Mouse (Mus musculus): ENCODE data around the gene Fhit. TPM values are rescaled to one million over a fixed set of nuclear protein-coding genes. Genes with fewer than 3 reads are reported as not detected.

The Fhit gene
- total and polyA plus RNA-seq, 2 experiments from 2014 or later: 9.9 to 11.8 TPM

DNA sequence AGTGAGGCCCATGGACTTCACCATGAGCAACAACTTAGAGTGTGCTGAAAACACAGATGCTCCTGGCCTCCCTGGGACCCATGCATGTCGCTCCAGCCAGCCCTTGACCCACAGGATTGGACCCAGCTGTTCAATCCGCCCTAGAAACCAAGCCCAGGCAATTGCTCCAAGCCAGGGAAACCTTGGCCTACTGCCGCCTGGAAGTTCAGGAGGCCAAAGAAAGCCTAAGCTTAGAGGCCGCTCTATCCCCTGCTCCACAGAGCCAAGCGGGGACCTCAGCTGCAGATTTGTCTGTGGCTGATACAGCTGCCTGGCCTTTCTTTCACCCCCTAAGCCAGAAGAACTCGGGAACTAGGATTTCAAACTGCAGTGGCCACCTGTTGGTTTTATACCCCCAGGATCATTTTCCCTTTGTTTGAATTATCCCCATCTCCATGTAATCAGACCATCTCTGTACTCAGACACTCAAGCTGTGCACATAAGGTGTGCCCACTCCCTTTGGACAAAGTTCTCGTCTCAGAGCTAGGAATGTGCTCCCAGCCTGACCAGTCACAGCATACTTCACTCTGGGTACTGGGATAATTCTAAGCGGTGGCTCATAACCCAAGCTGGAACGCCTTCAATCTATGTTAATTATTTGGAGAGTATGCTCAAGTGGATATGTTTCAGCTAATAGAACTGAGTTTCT is 10.1 kb downstream of the Fhit start:
- WGBS: 84% methylated on average over 9 of the region's 9 CpGs
- no peak overlapping the region for H3K4me2 ChIP-seq (ENCODE audit: low read depth, low read length, poor library complexity, severe bottlenecking)
- H3K9ac ChIP-seq (replicated peaks; ENCODE audit: low read length, poor library complexity, severe bottlenecking): no peak overlapping the region
- no peaks in the 10 kb centered on the region for H3K9me3 ChIP-seq (ENCODE audit: low read length)
- H3K4me1 ChIP-seq (ENCODE audit: insufficient read depth, low read length): no peaks in the 10 kb centered on the region
- ATAC-seq (ENCODE audit: low FRiP score): no peak
- no peak overlapping the region for H3K4me3 ChIP-seq (ENCODE audit: low read depth, low read length)
- no peaks in the 10 kb centered on the region for H3K27me3 ChIP-seq (ENCODE audit: insufficient read depth, low read length)
- H3K36me3 ChIP-seq (ENCODE audit: insufficient read depth, low read length): no peaks in the 10 kb centered on the region
- no peak for DNase-seq (ENCODE audit: low spot score)
- TF ChIP-seq CTCF (IDR thresholded peaks at IDR 0.05): no peak
- H3K27ac ChIP-seq (ENCODE audit: low read depth, low read length): no peak overlapping the region

DNA sequence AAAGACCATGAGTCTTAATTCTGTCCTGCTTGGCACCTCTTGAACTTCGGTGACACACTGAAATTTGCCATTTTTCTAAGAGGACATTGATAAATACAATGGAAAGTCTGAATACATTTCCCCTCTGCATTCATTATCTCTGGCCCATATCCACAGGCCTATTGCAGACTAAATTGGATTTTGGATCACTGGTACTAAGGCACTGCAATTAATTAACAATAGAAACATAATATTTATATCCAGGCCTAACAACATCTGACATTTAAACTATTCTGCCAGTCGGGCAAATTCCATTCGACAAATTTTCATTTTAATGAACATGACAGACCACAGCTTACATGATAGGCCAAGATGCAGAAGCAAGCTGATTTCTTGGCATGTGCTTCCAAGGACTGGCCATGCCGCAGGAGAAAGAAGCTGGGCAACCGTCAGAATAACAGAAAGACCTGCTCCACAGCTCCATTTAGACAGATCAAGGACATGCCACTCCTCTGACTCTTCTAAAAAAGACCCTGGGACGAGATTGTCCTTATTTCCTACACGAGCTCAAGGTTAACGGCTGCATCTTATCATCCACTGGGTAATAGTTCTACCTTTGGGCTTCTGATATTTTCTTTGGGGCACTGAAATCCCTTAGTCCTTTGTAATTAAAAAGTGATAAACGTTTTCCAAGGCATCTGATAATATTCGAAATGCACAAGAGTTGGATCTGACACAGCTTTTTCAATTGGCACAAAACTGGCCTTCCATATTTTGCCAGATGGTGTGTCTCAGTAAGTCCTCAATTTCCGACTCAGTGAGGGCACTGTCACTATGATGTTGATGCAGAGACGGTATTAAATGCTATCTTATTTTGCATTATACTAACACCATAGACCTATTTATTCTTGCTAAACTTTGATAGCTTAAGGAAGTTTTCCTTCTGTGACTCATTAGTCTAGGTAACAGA is 27.8 kb downstream of the Fhit start:
- Histone ChIP-seq H3K4me3 (ENCODE audit: low read depth, low read length) (no peak overlapping the region), H3K36me3 (ENCODE audit: insufficient read depth, low read length) (no peaks in the 10 kb centered on the region), H3K4me1 (ENCODE audit: insufficient read depth, low read length) (no peaks in the 10 kb centered on the region), H3K4me2 (ENCODE audit: low read depth, low read length, poor library complexity, severe bottlenecking) (no peak overlapping the region), H3K27ac (ENCODE audit: low read depth, low read length) (no peak overlapping the region), H3K9me3 (ENCODE audit: low read length) (no peaks in the 10 kb centered on the region), H3K27me3 (ENCODE audit: insufficient read depth, low read length) (no peaks in the 10 kb centered on the region), H3K9ac (replicated peaks; ENCODE audit: low read length, poor library complexity, severe bottlenecking) (no peak overlapping the region)
- no peak for TF ChIP-seq CTCF (IDR thresholded peaks at IDR 0.05)
- DNase-seq (ENCODE audit: low spot score): peak; percentile 9
- WGBS: 85% methylated on average over 12 of the region's 12 CpGs
- no peak for ATAC-seq (ENCODE audit: low FRiP score)

DNA sequence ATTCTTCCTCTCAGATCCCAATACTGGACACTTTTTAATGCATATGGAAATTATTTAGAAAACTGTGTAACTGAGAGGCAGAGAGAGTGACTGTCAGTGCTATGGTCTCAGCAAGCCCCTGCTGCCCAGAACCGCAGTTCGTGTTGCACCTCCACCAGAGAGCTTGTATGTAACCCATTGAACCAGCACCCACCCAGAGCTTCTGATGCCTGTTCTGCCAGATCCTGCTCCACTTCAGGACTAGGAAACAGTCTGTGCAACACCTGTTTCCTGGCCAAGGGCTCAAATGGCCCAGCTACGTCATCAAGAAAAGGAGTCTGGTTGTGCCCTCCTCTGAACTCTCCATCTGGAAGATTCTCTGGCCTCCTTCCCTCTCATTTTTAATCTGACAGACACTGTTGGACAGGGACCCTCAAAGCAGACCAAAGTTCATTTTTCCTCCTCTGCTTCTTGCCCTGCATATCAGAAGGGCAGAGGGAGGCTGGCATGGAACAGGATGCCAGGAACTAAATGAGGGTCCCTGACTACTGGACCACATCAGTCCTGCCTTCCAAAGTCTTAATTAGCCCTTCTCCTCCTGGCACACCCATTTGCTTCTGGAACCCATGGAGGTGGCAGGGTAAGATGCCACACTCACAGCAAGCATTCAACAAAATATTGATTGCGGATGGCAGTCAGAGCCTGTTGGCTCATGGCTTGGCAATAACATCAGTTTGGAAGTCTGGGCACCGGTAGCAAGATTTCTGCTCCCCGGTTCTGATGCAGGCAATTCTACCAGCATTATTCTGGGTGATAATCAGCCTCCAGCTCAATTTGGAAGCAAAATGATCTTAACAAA is 29.0 kb downstream of the Fhit start:
- ATAC-seq (ENCODE audit: low FRiP score): no peak
- no peak for TF ChIP-seq CTCF (IDR thresholded peaks at IDR 0.05)
- H3K9me3 ChIP-seq (ENCODE audit: low read length): no peaks in the 10 kb centered on the region

DNA sequence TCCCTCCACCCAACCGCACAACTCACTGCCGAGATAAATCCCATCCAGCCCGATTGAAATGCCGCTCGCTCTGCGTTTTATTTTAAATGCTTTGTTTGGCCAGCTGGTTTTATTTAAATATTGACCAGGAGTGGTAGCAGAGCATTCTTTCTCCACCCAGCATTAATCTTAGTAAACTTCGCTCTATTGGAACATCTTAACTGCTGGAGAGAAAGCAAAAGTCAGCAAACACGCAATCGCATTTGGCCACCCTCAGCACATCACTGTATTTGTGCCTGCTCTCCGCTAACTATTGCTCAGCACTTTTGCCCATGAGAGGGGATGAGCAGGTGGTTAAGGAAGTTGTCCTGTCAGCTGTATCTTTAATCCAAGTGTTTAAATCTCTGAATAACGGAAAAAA is 36.7 kb downstream of the Fhit start:
- Histone ChIP-seq H3K27ac (ENCODE audit: low read depth, low read length) (no peak overlapping the region), H3K4me3 (ENCODE audit: low read depth, low read length) (no peak overlapping the region), H3K4me1 (ENCODE audit: insufficient read depth, low read length) (no peaks in the 10 kb centered on the region), H3K9ac (replicated peaks; ENCODE audit: low read length, poor library complexity, severe bottlenecking) (no peak overlapping the region), H3K27me3 (ENCODE audit: insufficient read depth, low read length) (no peaks in the 10 kb centered on the region), H3K36me3 (ENCODE audit: insufficient read depth, low read length) (no peaks in the 10 kb centered on the region), H3K9me3 (ENCODE audit: low read length) (no peaks in the 10 kb centered on the region), H3K4me2 (ENCODE audit: low read depth, low read length, poor library complexity, severe bottlenecking) (no peak overlapping the region)
- ATAC-seq (ENCODE audit: low FRiP score) (no peak), DNase-seq (ENCODE audit: low spot score) (no peak)
- WGBS: 75% methylated on average over 11 of the region's 11 CpGs
- TF ChIP-seq CTCF (IDR thresholded peaks at IDR 0.05): no peak

More for the DNA sequence above, 29.0 kb downstream of the Fhit start:
- Histone ChIP-seq H3K4me2 (ENCODE audit: low read depth, low read length, poor library complexity, severe bottlenecking) (no peak overlapping the region), H3K27me3 (ENCODE audit: insufficient read depth, low read length) (no peaks in the 10 kb centered on the region), H3K36me3 (ENCODE audit: insufficient read depth, low read length) (no peaks in the 10 kb centered on the region), H3K4me1 (ENCODE audit: insufficient read depth, low read length) (no peaks in the 10 kb centered on the region), H3K9ac (replicated peaks; ENCODE audit: low read length, poor library complexity, severe bottlenecking) (no peak overlapping the region), H3K4me3 (ENCODE audit: low read depth, low read length) (no peak overlapping the region), H3K27ac (ENCODE audit: low read depth, low read length) (no peak overlapping the region)
- DNase-seq (ENCODE audit: low spot score): peak; percentile 55
- WGBS: 89% methylated on average over 6 of the region's 6 CpGs

DNA sequence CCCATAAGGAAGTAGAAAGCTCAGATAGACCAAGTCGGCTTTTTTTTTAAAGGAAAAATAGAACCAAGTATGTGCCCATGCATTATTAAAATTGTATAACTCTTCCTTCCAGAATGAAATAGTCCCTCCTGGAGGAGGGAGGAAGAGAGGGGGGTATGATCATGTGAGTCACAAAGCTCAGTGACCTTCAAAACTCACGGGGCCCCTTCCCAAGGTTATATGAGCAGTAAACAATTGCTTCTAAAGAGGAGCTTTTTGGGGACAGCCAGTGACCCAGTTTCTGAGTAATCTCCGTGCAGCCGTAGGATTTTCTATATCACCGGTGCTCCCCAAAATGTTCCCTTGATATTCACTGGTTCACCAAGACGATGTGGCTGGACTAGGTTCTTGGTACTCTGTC is 42.8 kb downstream of the Fhit start:
- no peak overlapping the region for H3K27ac ChIP-seq (ENCODE audit: low read depth, low read length)
- WGBS: 90% methylated on average over 6 of the region's 6 CpGs
- DNase-seq (ENCODE audit: low spot score) (no peak), ATAC-seq (ENCODE audit: low FRiP score) (no peak)
- TF ChIP-seq CTCF (IDR thresholded peaks at IDR 0.05): no peak
- H3K4me2 ChIP-seq (ENCODE audit: low read depth, low read length, poor library complexity, severe bottlenecking): no peak overlapping the region
- H3K36me3 ChIP-seq (ENCODE audit: insufficient read depth, low read length): no peaks in the 10 kb centered on the region
- H3K9ac ChIP-seq (replicated peaks; ENCODE audit: low read length, poor library complexity, severe bottlenecking): no peak overlapping the region
- H3K9me3 ChIP-seq (ENCODE audit: low read length): no peaks in the 10 kb centered on the region
- no peaks in the 10 kb centered on the region for H3K27me3 ChIP-seq (ENCODE audit: insufficient read depth, low read length)
- no peaks in the 10 kb centered on the region for H3K4me1 ChIP-seq (ENCODE audit: insufficient read depth, low read length)
- no peak overlapping the region for H3K4me3 ChIP-seq (ENCODE audit: low read depth, low read length)

Data from midbrain, postnatal 0 days (tissue).